Mouse (Mus musculus): Measurements from ENCODE around the gene Cdh13.

Gene Cdh13

DNA sequence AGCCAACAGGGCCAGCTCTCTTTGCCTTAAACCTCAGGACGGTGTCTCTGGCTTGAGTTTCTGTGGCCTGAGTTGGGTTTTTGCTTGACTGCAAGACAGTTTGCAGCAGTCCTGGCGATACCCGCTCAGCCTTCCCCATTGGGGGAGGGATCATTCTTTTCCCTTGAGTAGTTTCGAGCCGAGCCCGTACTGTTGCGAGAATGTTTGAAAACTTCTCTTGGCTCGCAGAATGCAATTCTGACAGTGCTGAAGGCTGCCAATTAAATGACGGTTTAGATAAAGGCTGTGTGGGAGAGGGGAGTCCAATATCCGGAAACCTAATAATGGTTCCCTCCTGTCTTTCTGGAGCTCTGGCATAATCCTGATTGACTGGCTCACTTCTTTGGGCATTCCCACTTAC is 23.4 kb downstream of the Cdh13 start:
- DNase-seq: no peak

DNA sequence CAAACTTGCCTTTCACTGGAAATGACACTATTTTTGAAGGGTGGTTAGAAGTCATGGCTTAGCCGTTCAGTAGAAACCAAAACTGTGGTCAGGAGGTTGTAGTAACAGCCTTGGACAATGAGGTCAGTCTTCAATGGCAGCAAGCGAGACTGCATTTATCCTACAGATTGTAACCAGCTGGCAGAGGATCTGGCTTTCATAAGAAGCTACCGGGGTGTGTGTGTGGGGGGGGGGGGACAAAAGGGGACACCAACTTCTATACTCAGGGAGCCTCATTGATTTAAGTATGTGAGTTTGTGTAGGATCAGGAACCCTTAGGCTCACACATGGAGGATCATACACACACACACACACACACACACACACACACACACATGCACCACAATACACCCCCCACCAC is 25.6 kb downstream of the Cdh13 start:
- DNase-seq: no peak

DNA sequence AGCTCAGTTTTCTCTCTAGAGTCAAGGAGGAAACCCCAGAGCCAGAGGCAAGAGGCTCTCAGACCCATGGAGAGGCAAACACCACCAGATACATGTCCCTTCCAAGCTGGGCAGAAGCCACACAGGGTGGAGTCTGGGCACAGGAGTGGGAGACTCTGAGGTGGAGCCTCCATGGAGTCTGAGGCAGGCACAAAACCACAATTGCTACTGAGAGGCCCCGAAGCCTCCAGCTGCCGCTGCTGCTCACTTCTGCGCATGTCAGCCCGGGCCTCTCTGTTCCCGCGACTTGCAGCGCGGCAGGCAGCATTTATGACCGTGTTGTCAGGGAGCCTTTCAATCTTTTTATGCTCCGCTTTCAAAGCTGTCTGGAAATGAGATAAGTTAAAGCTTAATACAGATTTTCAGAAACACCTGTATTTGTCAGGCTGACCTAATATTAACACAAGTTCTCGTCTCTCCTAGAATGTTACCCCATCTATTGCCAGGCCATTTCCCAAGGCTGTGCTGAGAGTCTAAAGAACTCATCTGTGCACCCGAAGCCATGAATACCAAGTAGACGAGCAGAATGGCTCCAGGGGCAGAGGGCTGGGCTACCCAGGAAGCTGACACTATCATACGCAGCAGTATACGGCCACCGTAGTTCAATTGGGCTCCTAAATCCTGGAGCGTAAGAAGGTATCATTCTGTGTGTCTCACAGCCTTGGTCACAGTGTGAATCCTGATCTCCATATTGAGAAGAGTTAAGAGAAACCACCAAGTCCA is 30.1 kb downstream of the Cdh13 start:
- no peak for DNase-seq

DNA sequence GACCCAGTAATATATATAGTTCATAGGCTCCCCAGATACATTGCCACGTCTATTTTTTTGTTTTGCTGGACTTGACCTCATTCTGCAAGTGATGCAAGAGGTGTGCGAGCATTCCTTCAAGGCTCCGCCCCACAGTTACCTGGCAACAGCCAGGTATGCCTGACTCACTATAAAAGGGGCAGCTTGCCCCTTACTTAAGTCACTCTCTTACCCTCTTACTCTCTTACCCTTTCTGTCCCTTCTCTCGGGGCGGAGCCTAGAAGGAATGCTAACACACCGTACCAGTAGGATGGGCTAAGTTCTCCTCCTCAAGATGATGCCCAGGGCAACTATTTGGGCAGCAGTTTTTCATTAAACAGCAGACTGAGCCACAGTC is 30.6 kb downstream of the Cdh13 start:
- DNase-seq: no peak

DNA sequence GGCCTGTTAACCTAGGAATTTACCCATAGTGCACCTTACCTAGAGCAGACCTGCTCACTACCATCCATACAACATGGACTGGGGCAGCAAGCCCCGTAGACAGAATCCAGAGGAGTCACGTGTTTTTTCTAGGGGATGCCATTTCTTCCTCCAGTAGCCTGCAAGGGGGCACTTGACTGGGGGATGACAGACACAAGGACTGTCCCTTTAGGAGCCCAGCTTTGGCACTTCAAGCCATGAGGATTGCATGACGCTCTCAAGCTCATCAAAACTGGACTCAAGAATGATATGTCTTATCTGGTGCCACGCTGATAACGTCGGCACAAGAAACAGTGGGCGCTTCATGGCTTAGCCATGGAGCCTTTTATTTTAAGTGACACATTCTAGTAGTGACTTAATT is 31.4 kb downstream of the Cdh13 start:
- DNase-seq: no peak

DNA sequence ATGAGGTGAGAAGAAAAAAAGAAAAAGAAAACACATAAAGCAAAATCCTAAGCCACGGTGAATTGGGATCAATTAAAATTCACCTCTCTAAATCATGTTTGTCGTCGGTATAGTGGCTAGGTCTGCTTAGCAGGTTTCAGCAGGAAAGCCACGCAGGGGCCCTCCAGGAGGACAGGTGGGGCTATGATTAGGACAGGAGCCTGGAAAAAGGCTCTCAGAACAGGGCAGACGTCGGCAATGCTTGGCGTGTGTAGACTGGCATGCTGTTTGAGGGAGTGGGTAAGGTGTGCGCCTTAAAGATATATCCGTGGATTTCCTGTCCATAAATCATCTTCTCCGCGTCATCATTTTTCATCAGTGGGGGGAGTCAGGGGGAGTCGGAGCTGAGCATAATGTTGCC is 32.9 kb downstream of the Cdh13 start:
- no peak for DNase-seq

DNA sequence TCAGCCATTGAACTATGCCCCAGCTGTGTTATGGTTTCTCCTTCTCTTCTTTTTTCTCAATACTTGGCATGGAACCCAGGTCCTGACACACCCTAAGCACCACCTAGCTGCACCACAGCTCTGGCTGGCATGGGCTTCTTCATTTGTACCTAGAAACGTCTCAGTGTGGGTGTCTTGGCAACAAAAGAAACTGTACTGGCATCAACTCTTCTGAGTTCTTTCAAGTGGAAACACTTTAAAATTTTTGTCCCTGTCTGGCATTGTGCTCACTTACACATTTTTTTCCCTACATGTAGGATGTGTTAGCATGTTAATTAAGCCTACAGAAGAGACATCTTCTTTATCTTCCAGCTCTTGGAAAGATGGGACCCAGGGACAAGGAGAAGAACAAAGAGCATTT is 37.0 kb downstream of the Cdh13 start:
- DNase-seq: no peak

DNA sequence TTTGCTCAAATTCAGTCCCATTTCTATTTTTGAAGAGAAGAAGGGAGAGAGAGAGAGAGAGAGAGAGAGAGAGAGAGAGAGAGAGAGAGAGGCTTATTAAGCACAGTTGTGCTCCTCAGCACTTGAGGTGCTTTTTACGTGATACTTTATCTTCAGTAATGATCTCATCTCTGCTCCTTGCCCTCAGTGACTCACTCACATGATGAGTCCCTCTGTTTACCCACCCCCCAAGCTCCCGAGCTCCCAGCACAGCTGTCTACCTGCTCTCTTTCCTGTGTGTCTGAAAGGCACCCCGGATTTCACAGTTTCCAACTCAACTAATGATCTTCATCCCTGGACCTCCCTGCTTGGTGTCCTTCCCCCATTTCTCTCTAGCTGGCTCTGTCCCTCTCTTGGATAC is 39.9 kb downstream of the Cdh13 start:
- DNase-seq: no peak

DNA sequence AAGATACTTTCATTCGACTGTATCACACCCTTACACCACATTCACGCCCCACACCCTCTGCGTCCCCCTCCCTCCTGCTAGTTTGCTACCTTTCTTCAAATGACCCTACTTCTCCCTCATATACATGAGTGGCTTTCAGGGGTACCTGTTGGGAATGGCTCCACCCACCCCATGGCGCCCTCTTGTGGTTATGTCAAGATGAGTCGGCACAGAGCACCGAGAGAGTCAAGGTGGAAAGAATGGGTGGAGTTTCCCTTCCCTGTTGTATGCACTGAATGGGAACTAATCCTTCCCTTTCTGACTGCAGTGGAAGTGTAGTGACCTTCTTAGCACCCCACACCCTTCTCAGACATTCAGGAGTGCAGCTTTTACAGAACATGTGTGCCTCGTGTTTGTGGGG is 51.4 kb downstream of the Cdh13 start:
- no peak for DNase-seq

DNA sequence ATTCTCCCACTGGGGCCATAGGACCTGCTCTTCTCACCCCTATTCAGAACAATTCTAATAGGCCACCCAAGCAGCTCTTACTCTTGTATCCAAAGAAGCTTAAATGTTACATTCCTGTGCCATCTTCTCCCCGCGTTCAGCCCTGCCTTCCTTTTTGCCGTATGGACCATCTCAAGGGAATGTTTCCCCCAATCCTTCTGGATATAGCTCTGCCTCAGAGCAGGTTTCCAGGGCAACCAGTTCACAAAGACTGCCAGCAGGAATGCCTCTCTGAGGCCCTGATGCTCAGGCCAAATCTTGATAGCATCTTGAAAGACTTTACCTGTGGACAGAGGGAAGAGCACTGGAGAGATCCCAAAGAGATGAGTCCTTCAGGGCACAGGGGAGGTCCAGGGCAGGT is 56.2 kb downstream of the Cdh13 start:
- DNase-seq: no peak

DNA sequence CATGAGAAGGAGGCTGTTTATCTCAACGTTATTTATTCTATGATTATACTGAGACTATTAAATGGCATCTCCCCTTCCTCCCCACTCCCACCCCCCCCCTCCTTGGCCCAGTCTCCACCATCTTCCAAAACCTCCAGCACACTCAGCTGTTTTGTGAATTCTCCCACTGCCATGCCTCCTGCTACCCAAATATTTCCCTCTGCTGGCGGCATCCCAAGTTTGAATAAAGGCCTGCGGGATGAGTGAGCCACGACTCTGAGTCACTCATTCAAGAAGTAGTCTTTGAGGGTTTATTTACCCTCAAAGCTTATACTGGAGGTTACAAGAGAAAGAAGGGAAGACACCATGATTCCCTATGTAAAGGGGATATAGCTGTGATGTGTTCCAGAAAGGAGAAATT is 59.7 kb downstream of the Cdh13 start:
- no peak for DNase-seq

DNA sequence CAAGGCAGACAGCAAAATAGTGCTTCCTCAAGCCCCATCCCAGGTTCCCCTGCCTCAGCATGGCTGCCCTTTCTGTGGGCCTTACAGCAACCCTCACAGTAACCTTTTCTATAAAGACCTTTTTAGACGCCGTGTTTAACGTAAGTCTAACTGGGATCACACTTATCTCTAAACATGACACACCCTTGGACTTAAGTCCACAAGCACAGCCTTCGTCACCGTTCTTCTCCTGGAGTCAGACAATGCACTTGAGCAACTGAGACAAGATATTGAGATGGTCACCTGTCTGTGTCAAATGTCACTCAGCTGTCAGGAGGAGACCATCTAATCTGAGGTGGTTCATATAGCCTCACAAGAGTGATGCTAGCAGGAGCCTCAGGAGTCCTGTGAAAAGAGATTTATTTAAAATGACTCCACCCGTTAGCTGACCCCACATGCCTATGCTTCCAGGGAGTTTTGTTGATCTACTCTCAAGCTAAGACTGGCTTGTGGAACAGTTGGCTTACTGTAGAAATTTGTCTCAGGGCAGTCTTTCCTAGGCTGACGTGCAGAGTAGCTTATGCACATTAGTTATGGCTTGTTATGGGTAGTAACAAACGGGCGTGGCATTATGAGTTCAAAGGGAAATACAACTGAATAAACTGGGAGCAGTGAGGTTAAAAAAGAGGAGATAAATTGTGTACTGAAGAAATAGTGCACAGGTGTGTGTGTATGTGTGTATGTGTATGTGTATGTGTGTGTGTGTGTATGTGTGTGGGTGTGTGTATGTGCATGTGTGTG is 65.4 kb downstream of the Cdh13 start:
- no peak for DNase-seq

DNA sequence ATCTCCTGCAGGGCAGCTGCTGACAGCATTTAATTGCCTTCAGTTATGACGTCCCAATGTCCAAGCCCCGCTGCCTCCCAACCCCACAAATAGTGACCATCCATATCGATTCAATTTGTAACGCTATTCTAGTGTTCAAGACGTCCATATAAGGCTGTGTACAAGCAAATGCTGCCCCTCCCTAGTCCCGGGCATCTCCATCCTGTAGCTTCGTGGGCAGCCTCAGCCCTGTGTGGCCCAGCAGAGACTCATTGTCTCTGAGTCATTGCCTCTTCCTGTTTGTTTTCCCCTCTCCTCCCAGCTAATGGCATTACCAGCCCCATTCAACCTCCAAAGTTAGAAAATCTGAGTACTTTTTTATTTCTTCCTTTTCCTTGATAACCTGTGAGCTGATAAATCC is 66.6 kb downstream of the Cdh13 start:
- no peak for DNase-seq

DNA sequence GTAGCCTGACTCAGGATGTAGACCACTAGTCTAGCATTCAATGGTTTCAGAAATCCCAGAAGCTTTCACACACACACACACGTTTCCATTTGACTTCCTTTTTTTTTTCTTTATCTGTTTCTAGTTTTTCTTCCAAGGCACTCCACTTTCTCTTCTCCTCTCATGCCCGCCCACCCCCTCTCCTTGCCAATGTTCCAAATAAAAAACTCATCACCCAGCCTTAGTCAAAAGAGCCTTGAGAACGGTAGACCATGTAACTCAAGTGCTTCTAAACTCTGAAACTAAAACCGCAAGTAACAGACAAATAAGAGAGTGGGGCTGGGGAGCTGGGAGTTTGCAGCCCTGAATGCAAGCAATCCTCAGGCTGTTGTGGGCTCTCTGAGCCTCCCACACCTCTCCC is 69.5 kb downstream of the Cdh13 start:
- DNase-seq: no peak

DNA sequence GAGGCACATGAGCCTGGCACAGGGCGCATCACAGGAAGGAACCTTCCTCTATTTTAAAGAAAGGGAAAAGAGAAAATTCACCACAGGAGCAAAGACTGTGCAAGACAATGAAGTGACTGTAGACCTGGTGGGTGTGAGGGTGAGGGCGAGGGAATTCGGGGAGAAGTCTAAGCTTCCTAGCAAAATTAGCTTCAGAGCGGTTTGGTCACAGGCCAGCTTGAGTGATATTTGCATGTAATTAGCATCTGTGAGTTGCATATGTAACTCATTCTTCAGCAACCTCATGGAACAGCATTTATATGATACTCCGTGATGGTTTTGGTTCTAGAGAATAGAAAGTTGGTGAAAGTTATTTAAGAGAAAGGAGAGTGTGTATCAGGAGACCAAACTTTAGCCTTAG is 73.5 kb downstream of the Cdh13 start:
- DNase-seq: no peak

DNA sequence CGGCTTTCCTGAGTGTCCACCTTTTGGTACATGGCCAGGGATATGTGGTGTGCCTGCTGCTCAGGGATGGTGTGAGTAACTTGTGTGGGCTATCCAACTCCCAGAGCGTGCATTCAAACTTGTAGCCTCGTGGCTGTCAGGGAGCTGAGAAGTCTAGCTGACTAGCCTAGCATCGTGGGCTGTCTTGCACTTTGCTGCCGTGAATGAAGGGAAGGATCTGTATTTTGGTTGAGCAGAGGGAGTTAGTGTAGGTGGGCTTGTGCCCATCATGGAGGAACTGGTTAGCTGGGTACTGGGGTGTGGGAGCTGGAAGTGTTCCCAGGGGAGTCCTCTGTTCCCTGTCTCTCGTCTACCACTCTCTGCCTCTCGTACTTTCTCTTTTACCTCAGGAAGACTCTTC is 74.1 kb downstream of the Cdh13 start:
- no peak for DNase-seq

DNA sequence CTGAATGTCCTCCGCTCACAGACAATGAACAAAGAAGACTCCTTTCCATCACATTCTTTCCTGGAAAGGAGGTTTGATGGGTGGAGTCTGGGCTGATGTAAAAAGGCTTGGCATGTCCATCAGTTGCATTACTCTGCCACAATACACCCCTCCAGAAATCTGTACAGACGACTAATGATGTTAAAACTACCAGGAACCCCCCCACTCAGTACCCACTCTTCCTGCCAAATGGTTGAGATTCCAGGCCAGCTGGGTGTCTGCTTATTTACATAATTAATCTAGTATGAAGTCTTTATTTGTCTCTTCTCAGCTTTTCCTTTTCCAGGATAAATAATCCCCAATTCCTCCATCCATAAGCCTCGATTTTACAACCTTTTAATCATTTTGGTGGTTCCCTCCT is 80.2 kb downstream of the Cdh13 start:
- no peak for DNase-seq

DNA sequence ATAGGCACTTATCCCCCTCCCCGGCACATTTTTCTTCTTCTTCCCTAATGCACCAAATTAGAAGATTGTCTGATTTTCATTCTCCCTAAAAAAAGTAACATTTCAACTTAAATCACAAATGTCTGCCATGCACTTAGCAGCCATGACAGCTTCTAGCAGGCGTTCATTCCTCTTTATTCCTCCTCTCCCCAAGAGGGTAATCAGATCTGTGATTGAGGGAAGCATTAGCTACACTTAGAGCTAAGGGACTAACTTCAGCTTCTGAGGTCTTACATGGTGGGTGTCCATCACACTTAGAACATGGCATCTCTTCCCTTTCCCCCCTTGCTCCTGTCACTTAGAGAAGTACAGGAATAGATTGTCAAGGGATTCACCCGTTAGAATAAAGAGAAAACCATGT is 89.6 kb downstream of the Cdh13 start:
- DNase-seq: no peak

DNA sequence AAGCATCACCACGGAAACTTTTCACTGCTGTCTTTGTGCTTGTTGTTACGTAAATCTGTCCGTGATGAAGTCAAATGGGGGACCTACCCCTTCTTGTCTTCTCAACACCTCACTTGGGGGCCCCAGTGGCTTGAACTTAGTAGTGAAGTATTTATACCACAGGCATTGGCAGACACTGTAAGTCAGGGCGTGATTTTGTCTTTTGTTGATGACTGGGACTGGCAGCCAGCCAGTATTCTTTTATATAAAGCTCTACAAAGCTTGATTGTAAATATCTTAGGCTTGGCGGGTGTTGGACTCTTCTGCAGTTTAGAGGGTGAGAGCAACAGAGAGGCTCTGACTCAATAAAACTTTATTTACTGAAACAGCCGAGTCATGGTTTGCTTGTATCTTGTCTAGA is 91.2 kb downstream of the Cdh13 start:
- no peak for DNase-seq

DNA sequence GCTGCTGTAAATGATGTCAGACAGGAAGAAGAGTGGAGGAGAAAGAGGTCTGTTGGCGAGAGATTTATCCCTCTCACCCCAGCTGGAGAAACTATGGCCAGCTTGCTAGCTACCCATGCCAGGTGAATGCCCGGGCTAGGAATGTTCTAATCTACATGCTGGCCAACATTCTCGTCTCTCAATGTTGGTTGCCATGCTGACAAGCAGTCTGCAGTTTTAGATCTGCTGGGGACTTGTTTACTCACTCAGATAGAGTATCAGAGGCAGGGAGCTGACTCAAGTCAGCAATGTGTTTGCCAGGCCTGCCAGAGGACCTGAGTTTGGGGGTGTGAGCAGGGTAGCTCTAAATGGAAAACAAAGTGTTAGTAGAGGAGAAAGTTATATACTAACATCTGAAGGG is 93.3 kb downstream of the Cdh13 start:
- DNase-seq: no peak

DNA sequence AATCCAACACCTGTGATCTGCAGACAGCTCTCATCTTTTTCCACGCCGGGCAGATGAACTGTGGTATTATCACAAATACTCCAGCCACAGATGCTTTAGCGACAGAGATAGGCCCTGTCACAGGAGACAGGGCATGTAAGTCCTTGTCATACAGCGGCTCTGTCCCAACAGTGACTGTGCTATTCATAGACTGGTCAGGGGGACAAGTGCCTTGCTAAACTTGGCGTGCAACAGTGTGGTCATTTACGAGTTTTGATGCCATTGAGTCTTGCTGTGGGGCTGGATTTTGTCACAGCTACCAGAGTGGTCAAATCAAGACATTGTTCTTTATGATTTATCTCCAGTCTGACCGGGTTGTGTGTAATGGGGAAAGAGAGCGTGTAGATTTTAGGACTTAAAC is 95.5 kb downstream of the Cdh13 start:
- DNase-seq: no peak

DNA sequence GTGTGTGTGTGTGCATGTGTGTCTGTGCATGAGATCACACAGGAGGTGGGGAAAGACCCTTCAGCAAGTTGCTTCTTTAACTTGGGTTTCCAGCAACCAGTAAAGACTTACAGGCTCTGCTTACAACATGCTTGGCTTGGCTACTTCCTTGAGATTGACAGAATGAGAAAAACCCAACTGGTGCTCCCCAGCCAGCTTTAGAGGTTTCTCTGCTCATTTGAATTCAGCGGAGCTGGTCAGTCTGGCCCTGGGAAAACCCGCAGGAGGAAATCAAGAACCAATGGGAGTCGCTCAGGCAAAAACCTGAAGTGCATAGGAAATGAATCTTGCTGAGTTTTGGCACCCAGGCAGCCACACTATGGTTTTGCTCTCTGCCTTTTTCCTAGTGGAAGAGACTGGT is 96.1 kb downstream of the Cdh13 start:
- no peak for DNase-seq

DNA sequence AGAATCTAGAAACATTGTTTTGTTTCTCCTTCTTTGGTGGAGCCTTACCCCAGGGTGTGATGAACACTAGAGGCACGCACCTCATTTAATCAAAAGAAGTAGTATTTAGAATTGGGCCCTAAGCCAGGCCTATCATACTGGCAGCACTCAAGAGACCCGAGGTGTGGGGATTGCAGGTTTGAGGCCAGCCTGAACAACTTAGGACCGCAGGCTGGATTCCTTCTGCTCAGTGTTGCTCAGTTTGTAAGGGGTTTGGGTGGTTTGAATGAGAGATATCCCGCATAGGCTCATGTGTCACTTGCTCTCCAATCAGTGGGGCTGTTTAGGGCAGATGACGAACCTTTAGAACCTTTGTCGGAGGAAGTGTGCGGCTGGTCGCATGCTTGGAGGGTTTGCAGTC is 96.5 kb downstream of the Cdh13 start:
- no peak for DNase-seq

DNA sequence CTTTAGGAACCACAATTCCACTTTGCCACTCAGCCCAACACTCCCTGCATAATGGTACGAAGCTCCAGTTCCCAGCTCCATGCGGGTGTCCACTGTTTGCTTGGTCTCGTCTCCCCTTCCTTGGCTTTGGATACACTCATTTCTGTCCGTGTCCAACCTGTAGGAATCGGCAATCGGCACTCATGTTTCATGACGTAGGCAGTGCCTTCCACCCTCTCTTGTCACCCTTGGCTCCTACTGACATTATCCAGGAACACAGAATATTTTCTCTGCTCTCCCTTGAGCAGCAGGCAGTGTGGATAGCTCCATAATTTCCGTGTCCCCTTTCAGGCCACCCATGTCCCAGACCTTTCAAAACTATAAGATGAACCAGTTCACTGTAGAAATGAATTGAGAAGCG is 97.2 kb downstream of the Cdh13 start:
- DNase-seq: no peak

DNA sequence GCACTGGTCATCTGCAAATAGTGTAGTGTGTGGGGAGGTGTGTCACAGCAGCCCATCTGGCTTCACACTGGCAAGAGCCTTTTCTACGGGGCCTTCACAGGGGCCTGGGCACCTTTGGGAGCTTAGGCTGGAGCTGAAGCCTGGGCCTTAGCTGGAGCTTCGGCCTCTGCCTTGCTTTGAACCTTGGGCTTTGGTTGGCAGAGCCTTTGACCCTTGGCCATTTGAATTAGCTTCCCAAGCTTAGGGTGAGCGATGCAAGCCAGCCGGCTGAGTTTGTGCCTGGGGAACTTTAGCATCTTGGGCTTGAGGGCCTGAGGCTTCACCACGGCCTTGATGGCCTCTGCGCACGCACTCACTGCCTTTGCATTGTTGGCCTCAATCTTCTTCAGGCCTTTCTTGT is 98.1 kb downstream of the Cdh13 start:
- DNase-seq: no peak

Measured in thymus, postnatal 14 days (tissue).